Mouse (Mus musculus) brain, embryonic 14.5 days (tissue): ENCODE results near the gene Map4k4. TPM values are rescaled to one million over a fixed set of nuclear protein-coding genes. Genes with fewer than 3 reads are reported as not detected.

Experiments
- DNase-seq: peaks from one replicate; pipeline ENCODE4 v3.0.0-alpha.2; 2011; ENCODE audit warnings: low read depth
- CTCF ChIP-seq: fragments of 200-500 bp; IDR thresholded peaks from 2 replicates; pipeline ENCODE4 v1.5.1; 2012; ENCODE audit warnings: inconsistent platforms, mild to moderate bottlenecking, moderate library complexity, borderline replicate concordance; ENCODE audit not compliant: insufficient read depth, insufficient read length; ENCODE audit errors: extremely low read depth
- POLR2A ChIP-seq: fragments of 200-500 bp; IDR thresholded peaks from 2 replicates; pipeline ENCODE4 v1.6.1; 2012; ENCODE audit warnings: mild to moderate bottlenecking, inconsistent platforms, borderline replicate concordance; ENCODE audit not compliant: poor library complexity, insufficient read depth, insufficient read length, severe bottlenecking; ENCODE audit errors: extremely low read depth
- polyA plus RNA-seq: library from polyadenylated mRNA; depleted of rRNA; stranded (reverse); fragments of >200 nt; gene quantifications from 2 replicates; pipeline ENCODE4 v1.2.3, GENCODE M21; 2012; rRNA removed

Map4k4 gene
- 358 and 424 TPM in 2 replicates for polyA plus RNA-seq

DNA sequence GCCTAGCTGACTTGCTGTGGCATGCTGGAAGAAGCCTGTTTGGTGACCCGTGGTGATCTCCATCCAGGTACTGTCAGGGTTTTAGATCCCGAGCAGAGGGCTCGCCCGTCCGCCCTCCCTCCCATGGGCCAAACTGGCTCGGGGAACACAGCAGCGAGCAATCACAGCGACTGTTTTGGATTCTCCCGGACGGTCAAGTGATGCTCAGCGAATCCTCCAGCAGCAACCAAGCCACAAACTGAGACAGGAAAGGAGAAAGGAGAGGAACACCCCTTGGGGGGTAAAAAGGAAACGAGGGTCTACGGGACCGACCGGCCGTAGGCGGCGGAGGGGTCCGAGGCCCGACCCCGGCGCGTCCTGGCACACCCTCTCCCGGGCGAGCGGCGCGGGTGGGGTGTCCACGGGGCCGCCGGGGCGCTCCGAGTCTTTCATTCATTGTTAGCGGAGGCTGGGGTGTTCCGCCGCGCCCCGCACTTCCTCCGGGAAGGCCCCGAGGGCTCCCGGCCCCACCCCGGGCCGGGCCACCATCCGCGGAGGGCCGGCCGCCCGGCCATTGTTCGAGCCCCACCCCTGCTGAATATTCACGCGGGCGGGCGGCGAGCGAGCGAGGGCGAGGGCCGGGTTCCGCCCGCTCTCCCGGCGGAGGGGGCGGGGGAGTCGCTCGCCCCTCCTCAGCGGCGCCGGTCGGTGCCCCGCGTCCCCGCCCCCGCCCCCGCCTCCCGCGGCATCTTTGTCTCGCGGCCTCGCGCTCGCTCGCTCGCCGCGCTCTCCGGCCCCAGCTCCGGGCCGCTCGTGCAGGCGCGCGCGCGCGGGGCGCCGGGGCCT lies at the start of gene Map4k4:
TSS of gene Map4k4 (plus strand) at position 733 of the 825 bp plus-strand sequence.
- TF ChIP-seq CTCF (no peak), POLR2A (no peak; the same call in none of the 2 replicates)
- DNase-seq, result peak; percentile 93

DNA sequence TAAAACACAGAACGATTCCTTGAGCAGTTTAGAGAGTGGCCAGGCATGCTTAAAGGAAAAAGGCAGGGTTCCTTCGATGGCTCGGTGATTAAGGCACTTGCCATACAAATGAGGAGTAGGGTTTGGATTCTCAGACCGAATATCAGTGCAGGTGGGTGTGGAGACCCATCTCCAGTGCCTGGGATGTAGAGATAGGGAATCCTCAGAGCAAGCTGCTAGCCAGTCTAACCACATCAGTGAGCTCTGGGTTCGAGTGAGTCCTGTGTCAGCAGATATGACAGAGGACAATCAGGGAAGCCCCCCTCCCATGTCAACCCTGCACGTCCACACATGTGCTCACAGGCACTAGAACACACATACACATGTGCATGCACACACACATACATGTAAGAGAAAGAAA lies 44.8 kb upstream of the Map4k4 start:
- no peak for TF ChIP-seq CTCF
- TF ChIP-seq POLR2A, result no peak
- DNase-seq, result no peak

DNA sequence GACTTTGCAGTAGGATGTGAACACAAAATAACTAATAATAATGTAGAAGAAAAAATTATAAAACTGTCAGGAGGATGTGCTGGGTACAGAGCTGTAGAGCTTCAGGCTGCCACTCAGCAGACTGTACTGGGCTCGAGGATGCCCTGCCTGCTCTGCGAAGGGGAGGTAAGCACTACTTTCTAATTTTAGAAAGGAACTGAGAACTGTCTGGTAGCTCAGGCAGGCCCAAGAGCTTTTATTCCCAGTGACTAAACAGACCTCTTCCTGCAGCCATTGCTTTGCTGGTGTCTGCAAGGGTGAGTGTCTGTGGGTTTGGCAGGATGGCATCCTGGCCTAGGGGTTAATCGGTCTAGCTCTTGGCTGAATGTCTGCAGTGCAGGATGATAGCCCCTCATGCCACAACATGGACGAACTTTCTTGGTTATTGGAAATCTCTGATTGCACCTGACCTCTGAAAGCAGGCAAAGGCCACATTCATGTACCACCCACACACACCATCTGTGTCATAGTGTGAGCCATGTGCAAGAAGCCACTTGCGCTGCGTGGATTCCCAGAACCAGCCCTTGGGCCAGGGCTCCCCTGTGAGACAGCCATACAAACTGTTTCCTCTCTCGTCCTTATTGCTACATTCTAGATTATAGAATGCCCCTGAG lies 43.8 kb upstream of the Map4k4 start:
- DNase-seq, result no peak
- TF ChIP-seq CTCF (no peak), POLR2A (no peak)

DNA sequence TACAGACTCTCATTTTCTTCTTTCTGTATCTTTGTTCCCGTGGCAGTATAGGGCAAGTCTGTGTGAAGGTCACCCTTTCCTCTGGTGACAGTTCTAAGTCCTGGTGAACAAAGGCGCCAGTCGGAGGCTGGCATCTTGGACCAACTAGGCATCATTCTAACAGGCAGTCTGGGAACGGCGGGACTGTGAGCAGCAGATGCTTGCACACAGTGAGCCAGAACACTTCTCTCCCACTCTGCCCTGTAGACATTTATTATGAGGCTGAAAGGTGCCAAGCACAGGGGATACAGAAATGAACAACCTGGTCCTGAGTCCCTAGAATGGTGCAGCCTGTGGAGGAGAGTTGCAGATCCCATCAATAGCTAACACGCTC lies 43.3 kb upstream of the Map4k4 start:
- TF ChIP-seq POLR2A (no peak), CTCF (no peak)
- peak; percentile 27 for DNase-seq

DNA sequence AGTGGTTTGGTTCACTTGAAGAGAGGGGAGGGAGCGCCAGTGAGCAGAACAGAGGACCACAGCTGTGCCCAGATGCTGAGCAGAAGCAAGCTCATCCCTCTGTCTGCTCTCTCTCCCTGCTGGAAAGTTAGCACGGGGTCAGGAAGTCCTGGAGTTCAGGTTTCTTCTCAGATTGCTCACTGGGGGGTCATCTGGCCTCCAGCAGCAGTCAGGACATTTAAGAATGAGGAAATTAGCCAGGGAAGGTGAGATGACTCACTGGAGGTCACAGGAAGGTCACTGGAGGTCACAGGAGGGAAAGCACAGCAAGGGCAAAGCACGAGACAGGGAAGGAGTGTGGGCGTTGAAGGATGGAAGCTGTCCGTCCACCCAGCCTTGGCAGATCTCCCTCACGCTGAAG lies 41.5 kb upstream of the Map4k4 start:
- TF ChIP-seq POLR2A, result no peak
- TF ChIP-seq CTCF, result no peak
- DNase-seq, result no peak

DNA sequence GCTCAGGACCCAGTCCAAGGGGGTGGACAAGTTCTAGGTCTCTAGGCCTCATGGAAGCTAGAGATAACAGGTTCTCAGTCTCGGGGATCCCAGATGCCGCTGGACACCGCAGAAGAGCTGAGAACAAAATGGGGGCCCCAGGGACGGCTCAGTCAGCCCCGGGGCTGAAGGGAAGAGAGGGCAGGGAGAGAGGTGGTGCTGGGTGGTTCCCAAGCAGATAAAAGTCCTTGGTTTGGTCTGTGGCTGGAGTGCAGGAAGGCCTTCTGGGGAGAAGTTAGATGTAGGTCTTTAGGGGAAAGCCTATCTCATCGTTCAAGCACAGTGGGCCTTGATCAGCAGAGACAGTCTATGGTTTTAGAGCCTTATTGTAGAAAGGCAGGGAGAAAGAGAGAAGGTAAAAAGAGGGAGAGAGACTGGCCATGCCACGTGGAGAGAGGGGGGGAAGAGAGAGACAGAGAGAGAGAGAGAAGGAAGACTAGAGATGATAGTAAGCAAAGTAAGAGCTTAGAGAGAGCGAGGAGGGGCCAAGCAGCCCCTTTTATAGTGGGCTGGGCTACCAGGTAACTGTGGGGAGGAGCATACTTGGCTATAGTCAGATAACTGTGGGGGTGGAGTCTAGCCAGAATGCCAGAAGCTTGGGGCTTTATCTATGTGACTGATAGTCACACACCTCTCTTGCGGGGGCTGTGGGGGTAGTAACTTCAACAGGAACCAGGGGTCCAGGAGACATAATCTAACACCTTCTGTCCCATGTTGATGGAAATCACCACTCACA lies 34.2 kb upstream of the Map4k4 start:
- TF ChIP-seq POLR2A, result no peak
- TF ChIP-seq CTCF, result no peak
- DNase-seq, result no peak

DNA sequence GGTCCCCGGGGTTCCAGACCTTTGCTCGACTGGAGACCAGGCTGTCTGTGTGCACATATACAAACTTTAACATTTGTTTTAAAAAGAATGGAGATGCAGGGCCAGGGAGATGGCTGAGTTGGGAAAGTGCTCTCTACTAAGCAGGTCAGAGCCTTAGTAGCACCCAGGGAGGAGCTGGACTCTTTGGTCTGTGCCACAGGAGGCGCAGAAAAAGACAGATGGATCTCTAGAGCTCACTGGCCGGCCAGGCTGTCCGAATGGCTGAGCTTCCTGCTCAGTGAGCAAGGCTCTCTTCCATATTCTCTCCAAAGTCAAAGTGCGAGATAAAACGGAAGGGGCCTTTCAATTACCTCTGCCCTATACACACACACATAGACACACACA lies 33.6 kb upstream of the Map4k4 start:
- TF ChIP-seq POLR2A (no peak), CTCF (no peak)
- no peak for DNase-seq

DNA sequence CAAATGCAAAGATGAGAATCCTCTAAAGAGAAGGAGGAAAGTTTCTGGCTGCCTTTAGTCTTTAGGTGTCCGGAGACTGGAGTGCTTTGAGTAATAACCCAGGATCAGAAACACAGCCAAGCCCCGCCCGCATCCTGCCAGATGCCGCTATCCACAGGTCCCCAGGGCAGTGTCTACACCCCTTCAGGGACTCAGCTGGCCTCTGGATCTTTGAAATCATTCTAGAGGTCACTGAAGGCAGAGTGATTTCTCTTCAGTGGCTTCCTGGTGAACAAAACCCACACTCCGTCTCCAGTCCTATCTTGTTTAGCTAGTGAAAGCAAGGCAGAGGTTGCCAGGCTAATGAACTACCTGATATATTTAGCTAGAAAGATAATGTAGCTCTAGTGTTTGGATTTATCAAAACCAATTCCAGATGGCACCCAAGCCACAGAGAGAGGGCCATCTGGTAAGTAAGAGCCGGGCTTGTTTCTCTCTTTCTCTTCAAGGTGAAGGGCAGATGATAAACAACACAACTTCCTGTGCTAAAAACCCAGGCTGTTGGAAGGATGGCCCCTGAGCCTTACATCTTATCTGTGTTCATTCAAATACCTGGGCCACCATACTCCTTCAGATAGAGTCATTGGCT lies 32.6 kb upstream of the Map4k4 start:
- no peak for TF ChIP-seq CTCF
- no peak for TF ChIP-seq POLR2A
- DNase-seq, result peak; percentile 23

DNA sequence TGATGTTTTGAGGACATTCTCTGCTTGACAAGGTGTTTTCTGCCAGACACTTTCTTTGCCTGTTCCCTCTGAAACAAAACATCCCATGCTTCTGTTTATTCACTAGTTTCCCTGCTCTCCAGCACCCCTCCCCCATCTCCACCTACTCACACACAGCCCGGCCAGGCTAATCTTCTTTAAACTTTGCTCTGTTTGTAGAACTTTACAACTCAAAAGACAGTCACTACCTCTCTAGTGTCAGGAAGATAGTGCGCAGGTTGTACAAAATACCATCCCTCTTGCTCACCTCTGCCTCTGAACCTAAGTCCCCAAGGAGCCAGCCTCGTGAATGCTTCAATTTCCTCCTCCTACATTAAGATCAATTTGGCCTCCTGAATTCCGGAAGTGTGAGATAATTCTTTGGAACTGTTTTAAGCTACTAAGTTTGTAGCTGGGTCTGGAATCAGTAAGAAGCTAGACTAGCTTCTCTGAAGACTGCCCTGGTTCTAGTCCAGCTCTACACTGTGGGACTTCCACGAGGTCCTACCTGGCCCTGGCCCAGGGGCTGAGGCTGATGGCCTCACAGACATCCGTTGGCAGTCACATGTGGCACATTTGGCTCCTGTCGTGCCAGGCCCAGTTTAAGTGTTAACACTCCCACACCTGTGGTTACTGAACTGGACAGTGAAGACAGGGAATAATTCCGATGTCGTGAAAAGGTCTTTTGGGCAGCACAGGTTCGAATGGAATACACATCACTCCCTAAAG lies 31.7 kb upstream of the Map4k4 start:
- TF ChIP-seq POLR2A (no peak), CTCF (no peak)
- no peak for DNase-seq

DNA sequence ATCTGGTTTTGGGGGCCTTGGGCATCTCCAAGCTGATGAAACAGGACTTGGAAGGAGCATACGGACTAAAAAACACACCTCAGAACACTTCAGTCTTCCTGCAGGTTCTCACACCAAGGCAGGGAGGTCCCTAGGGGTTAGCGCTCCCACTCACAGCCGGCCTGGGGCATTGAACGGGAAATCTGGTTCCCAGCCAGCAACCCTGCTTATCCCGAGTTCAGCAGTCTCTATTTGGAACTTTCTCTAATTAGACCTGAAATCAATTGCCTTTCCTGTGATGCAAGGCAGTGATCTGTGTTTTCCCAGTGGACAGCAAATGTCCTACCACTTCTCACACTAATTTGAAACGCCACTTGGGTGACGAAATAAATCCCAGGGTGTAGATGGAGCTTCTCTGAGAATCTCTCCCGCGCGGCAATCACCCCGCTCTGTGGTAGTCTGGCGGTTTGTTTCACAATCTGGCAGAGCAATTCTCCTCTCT lies 31.0 kb upstream of the Map4k4 start:
- peak; percentile 75 for DNase-seq
- TF ChIP-seq POLR2A (no peak), CTCF (no peak)
